Mouse (Mus musculus) right cerebral cortex, postnatal 14 days (tissue): ENCODE data around the gene Dnajb6.
"Not testable (repeated sequence)": the region's sequence is repeated elsewhere in the genome, so short reads cannot be mapped to it uniquely, and the experiment has no call there.

ENCODE experiments used
- DNase-seq: peaks from one replicate; pipeline ENCODE4 v3.0.0; 2022

Gene Dnajb6

GRCm38 (mm10) chr5:29735557-29736061 is at the start of gene Dnajb6, which contains the start of gene Gm5129:
Gene Dnajb6, plus strand, starts transcription at chr5:29735688.
Gene Gm5129, minus strand, starts transcription at chr5:29735936.
- DNase-seq, result peak; percentile 98

- DNase-seq, result no peak
Measured at GRCm38 (mm10) chr5:29687671-29688070, 47.8 kb upstream of the Dnajb6 start.

GRCm38 (mm10) chr5:29688352-29688751 is 47.1 kb upstream of the Dnajb6 start:
- DNase-seq, result no peak

DNA sequence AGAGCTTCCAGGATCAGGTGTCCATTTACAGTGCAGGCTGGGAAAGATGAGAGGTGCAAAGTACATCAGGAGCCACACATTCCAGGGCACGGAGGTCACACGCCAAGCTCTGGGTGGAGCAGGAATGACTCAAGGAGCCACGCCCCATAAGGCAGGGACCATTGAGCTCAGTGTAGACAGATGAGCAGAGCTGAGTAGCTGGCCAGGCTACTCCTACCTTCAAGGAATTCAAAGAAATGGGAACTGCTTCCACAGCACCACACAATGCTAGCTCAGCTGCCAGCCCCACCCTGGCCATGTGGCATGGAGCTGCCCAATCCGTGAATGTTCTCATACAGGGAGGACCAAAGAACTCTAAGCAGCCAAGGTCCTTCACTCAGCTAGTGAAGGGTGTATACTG is 37.0 kb upstream of the Dnajb6 start:
- no peak for DNase-seq

GRCm38 (mm10) chr5:29699520-29700202 is 35.8 kb upstream of the Dnajb6 start:
- no peak for DNase-seq

GRCm38 (mm10) chr5:29707241-29707640 is 28.2 kb upstream of the Dnajb6 start:
- no peak for DNase-seq

DNA sequence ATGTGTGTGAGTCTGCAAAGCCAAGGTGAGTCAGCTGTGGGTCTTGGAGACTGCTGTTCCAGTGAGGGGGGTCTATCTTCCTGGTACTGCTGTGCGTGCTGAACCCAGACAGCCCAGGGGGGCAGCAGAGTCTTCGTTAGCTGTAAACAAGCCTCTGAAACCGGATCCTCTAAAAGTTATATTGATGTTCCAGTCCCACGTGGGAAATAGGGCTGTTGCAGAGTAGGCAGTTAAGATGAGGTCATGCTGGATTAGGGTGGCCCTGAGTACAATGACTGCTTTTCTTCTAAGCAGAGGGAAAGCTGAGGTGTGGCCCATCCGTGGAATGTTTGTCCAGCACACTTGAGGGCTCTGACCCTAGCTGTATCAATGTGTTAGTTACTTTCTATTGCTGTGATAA is 27.2 kb upstream of the Dnajb6 start:
- no peak for DNase-seq

GRCm38 (mm10) chr5:29711631-29712030 is 23.9 kb upstream of the Dnajb6 start:
- no peak for DNase-seq

DNA sequence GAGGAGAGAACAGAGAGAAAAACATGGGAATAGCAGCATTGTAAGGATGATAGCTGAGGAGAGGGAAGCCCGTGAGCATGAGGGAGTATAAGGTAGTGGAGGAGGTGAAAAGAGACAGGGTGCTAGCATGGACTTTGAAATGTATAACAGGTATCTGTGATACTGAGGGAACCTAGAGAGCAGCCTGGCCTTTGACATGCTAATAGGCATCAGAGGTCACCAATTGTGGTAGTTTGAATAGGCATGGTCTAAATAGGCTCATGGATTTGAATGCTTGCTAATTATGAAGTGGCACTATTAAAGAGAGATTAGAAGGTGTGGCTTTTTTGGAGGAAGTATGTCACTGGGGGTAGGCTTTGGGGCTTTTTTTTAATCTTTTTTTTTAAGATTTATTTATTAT is 22.6 kb upstream of the Dnajb6 start:
- no peak for DNase-seq

- DNase-seq, result no peak
Measured at GRCm38 (mm10) chr5:29721159-29721558, 14.3 kb upstream of the Dnajb6 start.

DNA sequence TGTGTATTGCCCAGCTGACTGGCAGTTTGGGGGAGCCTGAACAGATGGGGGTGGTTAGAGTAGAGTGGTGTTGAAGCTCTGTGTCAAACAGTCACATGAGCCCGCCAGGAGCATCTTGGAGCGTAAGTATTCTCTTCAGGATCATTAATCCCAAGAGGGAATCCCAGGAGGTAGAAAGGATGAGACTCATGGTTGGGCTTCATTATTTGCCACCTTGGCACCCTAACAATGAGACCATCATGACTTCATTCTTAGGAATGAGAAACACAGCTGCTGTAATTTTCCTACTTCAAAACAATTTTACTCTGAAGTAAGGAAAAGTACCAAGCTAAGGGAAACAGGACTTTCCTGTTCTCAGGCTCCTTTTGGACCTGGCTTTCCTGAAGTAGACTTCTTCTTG is 10.1 kb upstream of the Dnajb6 start:
- DNase-seq, result no peak

DNA sequence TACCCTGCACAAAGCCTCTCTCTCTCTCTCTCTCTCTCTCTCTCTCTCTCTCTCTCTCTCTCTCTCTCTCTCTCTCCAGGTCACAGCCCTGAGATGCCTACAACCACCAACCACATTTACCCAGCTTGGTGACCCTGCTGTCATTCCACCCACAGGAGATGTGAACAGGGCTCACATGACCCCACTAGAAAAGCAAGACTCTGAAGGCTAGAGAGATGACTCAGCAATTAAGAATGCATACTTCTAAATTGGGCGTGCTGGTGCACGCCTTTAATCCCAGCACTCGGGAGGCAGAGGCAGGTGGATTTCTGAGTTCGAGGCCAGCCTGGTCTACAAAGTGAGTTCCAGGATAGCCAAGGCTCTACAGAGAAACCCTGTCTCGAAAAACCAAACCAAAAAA is 9.4 kb upstream of the Dnajb6 start:
- not testable (repeated sequence) for DNase-seq

DNA sequence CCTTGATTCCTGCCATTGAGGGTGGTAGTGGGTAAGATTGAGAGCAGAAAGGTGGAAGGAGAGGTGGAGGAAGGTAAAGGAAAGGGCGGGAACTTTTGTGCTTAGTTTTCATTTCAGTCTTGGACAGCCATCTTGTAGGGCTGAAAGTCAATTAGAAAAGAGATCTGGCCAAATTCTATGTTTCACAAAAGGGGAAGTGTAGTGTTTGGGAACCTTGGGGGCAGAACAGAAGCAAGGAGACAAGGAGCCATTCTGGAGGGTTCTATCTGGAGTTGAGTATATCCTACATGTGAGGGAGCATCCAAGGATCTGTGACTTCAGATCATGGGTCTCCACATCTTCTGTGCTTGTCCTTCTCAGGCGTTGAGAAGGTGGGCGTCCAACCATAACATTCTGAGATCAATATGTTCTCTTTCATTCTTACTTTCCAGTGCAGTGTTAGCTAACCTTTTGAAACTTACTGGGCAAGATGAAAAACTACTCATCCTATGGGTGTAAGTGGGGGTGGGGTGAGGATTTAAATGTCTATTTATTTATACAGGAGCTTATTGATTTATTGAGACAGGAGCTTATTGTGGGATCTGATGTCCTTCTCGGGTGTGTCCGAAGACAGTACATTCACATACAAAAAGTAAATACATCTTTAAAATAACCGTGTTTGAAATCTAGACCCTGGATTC is 517 bp upstream of the Dnajb6 start:
- no peak for DNase-seq

- DNase-seq, result peak; percentile 49
Measured at GRCm38 (mm10) chr5:29736073-29736900, 799 bp downstream of the Dnajb6 start.

GRCm38 (mm10) chr5:29736942-29737341 is 1.5 kb downstream of the Dnajb6 start:
- no peak for DNase-seq

DNA sequence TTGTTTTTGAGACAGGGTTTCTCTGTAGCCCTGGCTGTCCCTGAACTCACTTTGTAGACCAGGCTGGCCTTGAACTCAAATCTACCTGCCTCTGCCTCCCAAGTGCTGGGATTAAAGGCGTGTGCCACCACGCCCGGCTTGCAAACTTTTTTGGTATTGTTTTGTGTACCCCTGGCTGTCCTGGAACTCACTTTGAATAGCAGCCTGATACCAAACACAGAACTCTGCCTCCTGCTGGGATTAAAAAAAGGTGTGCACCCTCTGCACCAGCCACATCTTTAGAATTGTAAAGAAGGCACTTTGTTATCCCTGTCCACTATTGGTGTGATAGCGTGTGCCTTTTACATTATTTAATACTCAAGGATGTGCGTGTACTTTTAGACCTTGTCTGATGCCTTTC is 2.0 kb downstream of the Dnajb6 start:
- no peak for DNase-seq

DNA sequence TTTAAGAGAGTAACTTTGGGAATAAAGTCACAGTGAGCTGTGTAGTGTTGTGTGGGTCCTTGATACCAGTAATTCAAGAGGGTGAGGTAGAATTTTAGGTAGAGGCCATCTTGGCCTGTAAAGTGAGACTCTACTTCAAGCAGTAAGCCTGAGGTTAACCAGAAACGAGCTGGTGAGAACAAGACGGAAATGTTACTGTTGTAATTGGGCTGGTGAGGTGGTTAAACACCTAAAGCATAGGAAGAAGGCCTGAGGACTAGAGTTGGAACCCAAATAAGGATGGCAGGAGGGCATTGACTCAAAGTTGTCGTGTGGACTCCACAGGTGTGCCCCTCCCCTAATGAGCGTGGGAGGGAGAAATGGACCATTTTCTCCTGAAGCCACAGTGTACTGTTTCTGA is 2.6 kb downstream of the Dnajb6 start:
- DNase-seq, result no peak

- DNase-seq, result no peak
Measured at GRCm38 (mm10) chr5:29740651-29741050, 5.2 kb downstream of the Dnajb6 start.

GRCm38 (mm10) chr5:29741093-29741492 is 5.6 kb downstream of the Dnajb6 start:
- DNase-seq, result no peak

DNA sequence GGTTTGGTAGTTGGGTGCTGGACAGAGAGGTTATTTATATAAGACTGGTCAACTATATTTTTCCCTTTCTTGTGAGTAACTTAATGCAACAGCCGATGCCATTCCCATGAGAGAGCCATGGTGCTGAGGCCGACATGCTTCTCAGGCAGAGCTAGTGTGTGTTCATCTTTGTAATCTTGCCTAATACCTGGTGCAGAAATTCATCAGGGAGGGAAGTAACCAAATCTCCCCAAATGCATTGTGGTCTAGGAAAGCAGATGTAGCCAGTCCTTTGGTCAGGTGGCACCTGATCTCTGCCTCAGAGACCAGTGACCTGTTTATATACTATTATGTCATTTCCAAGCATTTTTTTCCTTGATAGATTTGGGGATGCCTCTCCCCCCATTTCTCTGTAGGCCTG is 12.2 kb downstream of the Dnajb6 start:
- DNase-seq, result no peak

- DNase-seq, result no peak
Measured at GRCm38 (mm10) chr5:29751306-29751705, 15.8 kb downstream of the Dnajb6 start.

- no peak for DNase-seq
Measured at GRCm38 (mm10) chr5:29752894-29753293, 17.4 kb downstream of the Dnajb6 start.

DNA sequence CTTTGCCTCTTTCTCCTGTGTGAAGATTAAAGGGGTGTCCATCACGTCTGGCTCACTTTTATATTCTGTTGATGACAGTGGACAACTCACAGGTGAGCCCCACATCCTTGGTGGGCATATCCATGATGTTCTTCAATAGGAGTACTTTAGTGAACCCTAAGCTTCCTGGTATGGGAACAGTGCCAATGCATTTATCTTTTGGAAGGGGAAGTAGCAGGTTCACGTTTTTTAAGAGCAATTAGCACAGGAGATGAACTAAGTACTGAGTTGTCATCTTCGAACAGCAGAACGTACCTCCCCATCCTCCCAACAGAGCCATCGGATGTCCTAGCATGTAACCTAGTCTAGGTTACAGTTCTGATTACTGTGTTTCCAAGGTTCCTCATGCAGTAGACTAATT is 23.8 kb downstream of the Dnajb6 start:
- DNase-seq, result no peak

GRCm38 (mm10) chr5:29770935-29771334 is 35.4 kb downstream of the Dnajb6 start:
- DNase-seq, result no peak
